Mouse (Mus musculus) liver, postnatal 0 days (tissue): ENCODE results near the gene Rb1. TPM values are rescaled to one million over a fixed set of nuclear protein-coding genes. Genes with fewer than 3 reads are reported as not detected.

Experiments used
- ATAC-seq: fragments of 200-750 bp; cut with Nextera tagmentation; 2 replicates; pipeline ENCODE4 v1.8.0; 2017; ENCODE audit warnings: mild to moderate bottlenecking, moderate library complexity
- DNase-seq: peaks from one replicate; pipeline ENCODE4 v3.0.0-alpha.2; 2016
- H3K27ac ChIP-seq: fragments of 300-500 bp; sonication (generic); 2 replicates; pipeline ENCODE4 v1.5.1; 2014; ENCODE audit warnings: antibody characterized with exemption, moderate library complexity, mild to moderate bottlenecking, low read depth
- H3K27me3 ChIP-seq: fragments of 300-500 bp; sonication (generic); 2 replicates; pipeline ENCODE4 v1.6.1; 2014; ENCODE audit warnings: low read length, control low read depth, mixed read lengths; ENCODE audit not compliant: insufficient read depth
- H3K36me3 ChIP-seq: fragments of 300-500 bp; sonication (generic); replicated peaks from 2 replicates; pipeline ENCODE4 v1.6.1; 2014; ENCODE audit warnings: mild to moderate bottlenecking, control low read depth, low read length, moderate library complexity, mixed read lengths; ENCODE audit not compliant: insufficient read depth
- H3K4me1 ChIP-seq: fragments of 300-500 bp; sonication (generic); 2 replicates; pipeline ENCODE4 v1.6.1; 2014; ENCODE audit warnings: antibody characterized with exemption, mild to moderate bottlenecking, control low read depth; ENCODE audit not compliant: insufficient read depth
- H3K4me2 ChIP-seq: fragments of 300-500 bp; sonication (generic); 2 replicates; pipeline ENCODE4 v1.6.1; 2014; ENCODE audit warnings: low read depth, mild to moderate bottlenecking, low read length, moderate library complexity, mixed read lengths
- H3K4me3 ChIP-seq: fragments of 300-500 bp; sonication (generic); 2 replicates; pipeline ENCODE4 v1.5.1; 2014; ENCODE audit warnings: low read depth, low read length
- H3K9ac ChIP-seq: fragments of 300-500 bp; sonication (generic); replicated peaks from 2 replicates; pipeline ENCODE4 v1.6.1; 2014; ENCODE audit warnings: mild to moderate bottlenecking, moderate library complexity
- H3K9me3 ChIP-seq: fragments of 300-500 bp; sonication (generic); 2 replicates; pipeline ENCODE4 v1.6.1; 2016; ENCODE audit warnings: mild to moderate bottlenecking, control low read depth, low read length, mixed read lengths
- CTCF ChIP-seq: sonication (generic); IDR thresholded peaks from 2 replicates; pipeline ENCODE4 v1.5.1; 2016; ENCODE audit warnings: antibody characterized with exemption, low read depth
- EP300 ChIP-seq: IDR thresholded peaks from 2 replicates; pipeline ENCODE4 v1.6.1; 2016; ENCODE audit warnings: antibody characterized with exemption, low read depth, mild to moderate bottlenecking
- WGBS: fragments of 180-500 bp; shearing (Covaris S2); extraction: QIAGEN DNeasy Blood & Tissue Kit; methylation state at CpG from one replicate; pipeline ENCODE4 v1.1.7; 2014; ENCODE audit not compliant: insufficient replicate concordance; 5-methylcytosine and 5-hydroxymethylcytosine counted together
- polyA plus RNA-seq: library from polyadenylated mRNA; unstranded; fragments of >200 nt; fragmentation: Nextera tagmentation; extraction: Ambion mirVana; gene quantifications from 2 replicates; pipeline ENCODE4 v1.2.1, GENCODE M21; 2015

The Rb1 gene
- polyA plus RNA-seq, 1 experiment from 2014 or later: 23.6 TPM

DNA sequence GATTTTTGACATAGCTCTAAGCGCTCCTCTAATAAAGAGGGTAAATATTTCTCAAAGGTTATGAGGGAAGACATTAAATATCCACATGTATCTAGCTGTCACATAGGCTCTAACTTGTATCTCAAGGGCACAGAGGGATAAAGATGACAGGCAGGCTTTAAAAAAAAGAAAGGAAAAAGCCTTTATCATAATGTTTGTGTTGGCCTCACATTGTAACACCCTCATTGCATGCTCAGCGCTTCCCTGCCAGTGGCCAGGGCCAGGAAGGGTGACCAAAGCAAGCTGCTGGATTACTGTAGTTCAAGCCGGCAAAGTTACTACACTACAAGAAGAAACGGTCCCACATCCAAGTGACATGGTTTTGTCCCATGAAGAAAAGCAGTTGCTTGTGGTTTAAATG is 5.8 kb upstream of the Rb1 start:
- DNase-seq (no peak), ATAC-seq (no peak)
- no peaks in the 10 kb centered on the region for H3K36me3 ChIP-seq
- H3K4me1 ChIP-seq: peaks cover 16% of the 10 kb centered on the region
- 79% methylated on average over 4 of the region's 4 CpGs for WGBS
- TF ChIP-seq CTCF (no peak), EP300 (no peak)
- H3K4me2 ChIP-seq: no peak overlapping the region
- H3K9me3 ChIP-seq: no peaks in the 10 kb centered on the region
- H3K27ac ChIP-seq: no peak overlapping the region
- no peaks in the 10 kb centered on the region for H3K27me3 ChIP-seq
- no peak overlapping the region for H3K4me3 ChIP-seq
- no peak overlapping the region for H3K9ac ChIP-seq

DNA sequence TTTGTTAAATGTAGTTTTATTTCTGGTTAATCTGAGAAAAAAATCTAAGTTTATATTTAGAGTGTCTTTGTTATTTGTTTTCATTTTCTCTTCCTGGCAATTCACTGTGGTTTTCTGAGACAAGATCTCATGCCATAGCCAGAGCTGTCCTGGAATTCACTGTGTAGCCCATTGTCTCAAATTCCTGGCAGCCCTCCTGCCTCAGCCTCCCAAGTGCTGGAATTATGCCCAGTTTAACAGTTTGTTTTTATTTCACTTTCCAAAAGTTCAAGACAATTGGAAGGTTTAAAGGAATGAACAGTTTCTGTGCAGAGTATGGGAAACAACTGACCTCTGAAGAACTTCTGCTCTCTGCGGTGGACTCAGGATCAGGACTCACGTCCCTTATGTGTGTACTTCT is 4.2 kb upstream of the Rb1 start:
- no peak overlapping the region for H3K4me3 ChIP-seq
- H3K27me3 ChIP-seq: no peaks in the 10 kb centered on the region
- peaks cover 14% of the 10 kb centered on the region for H3K4me1 ChIP-seq
- H3K4me2 ChIP-seq: no peak overlapping the region
- H3K36me3 ChIP-seq: no peaks in the 10 kb centered on the region
- H3K27ac ChIP-seq: no peak overlapping the region
- DNase-seq (no peak), ATAC-seq (no peak)
- H3K9ac ChIP-seq: no peak overlapping the region
- H3K9me3 ChIP-seq: no peaks in the 10 kb centered on the region
- TF ChIP-seq CTCF (no peak), EP300 (no peak)
- 77% methylated on average over 2 of the region's 2 CpGs for WGBS

GRCm38 (mm10) chr14:73326511-73326910 is 889 bp upstream of the Rb1 start:
- Histone ChIP-seq H3K36me3 (peaks cover 3% of the 10 kb centered on the region; the same call in 1 of the 2 replicates), H3K4me2 (peak overlapping the region; percentile 85), H3K4me3 (peak overlapping the region; percentile 91), H3K4me1 (peaks cover 20% of the 10 kb centered on the region), H3K9me3 (no peaks in the 10 kb centered on the region), H3K27ac (peak overlapping the region; percentile 98), H3K27me3 (no peaks in the 10 kb centered on the region), H3K9ac (peak overlapping the region; percentile 91)
- TF ChIP-seq EP300 (no peak), CTCF (no peak)
- 13% methylated on average over 8 of the region's 8 CpGs for WGBS
- no peak for DNase-seq
- ATAC-seq: no peak

DNA sequence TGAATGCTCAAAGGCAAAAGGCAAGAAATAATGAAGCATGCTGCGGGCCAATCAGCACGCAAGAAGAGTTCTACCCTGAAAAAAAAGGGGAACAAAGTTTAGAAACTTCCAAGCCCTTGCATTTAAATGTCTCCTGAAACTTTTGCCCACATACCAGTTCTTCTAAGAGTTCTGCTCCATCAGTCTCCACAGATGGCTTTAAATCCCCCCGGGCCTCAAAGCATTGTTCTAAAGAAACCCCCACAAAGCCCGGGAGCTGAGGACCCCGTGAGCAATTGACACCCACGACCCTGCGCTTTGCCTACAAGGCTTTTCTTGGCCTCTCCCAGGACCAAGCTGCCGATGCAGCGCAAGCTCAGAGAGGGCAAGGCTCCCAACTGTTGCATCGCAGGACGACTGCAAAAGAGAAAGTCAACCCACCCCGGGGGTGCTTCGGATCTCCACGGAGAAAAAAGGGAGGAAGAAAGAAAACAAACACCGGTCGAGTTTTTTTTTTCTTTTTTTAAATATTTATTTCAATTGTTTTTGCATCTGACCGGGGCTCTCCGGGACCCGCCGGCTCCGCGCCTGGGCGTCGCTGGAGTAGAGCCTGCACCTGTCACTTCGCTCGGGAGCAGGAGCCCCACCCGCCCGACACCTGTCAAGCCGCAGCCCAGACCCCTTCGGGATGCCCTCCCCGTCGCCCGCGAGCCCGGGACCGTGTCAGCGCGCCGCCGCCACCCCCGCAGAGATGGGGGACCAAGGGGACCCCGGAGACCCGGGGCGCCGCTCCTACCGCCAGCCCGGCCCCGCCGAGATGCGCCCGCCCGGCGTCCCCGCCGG is 777 bp downstream of the Rb1 start:
- under 1% methylated on average over 48 of the region's 55 CpGs for WGBS
- Histone ChIP-seq H3K9ac (peak overlapping the region; percentile 91), H3K4me2 (peak overlapping the region; percentile 85), H3K27me3 (no peaks in the 10 kb centered on the region), H3K36me3 (peaks cover 6% of the 10 kb centered on the region; the same call in 1 of the 2 replicates), H3K27ac (peak overlapping the region; percentile 98), H3K4me3 (peak overlapping the region; percentile 91), H3K4me1 (peaks cover 28% of the 10 kb centered on the region), H3K9me3 (no peaks in the 10 kb centered on the region)
- DNase-seq (peak; percentile 67), ATAC-seq (peak; percentile 18)
- TF ChIP-seq CTCF (no peak), EP300 (no peak)

- peaks cover 28% of the 10 kb centered on the region for H3K4me1 ChIP-seq
- H3K27me3 ChIP-seq: no peaks in the 10 kb centered on the region
- peak overlapping the region; percentile 91 for H3K9ac ChIP-seq
- peaks cover 6% of the 10 kb centered on the region; the same call in 1 of the 2 replicates for H3K36me3 ChIP-seq
- no peak for TF ChIP-seq CTCF
- no peak for TF ChIP-seq EP300
- WGBS: 76% methylated on average over 2 of the region's 2 CpGs
- no peaks in the 10 kb centered on the region for H3K9me3 ChIP-seq
- ATAC-seq (no peak), DNase-seq (no peak)
- peak overlapping the region; percentile 91 for H3K4me3 ChIP-seq
- 0 out of 2 replicates have a peak overlapping the region, but pooled peaks have one; percentile 60 for H3K27ac ChIP-seq
- H3K4me2 ChIP-seq: peak overlapping the region; percentile 85
Observed at GRCm38 (mm10) chr14:73323965-73324364, 1.7 kb downstream of the Rb1 start.

DNA sequence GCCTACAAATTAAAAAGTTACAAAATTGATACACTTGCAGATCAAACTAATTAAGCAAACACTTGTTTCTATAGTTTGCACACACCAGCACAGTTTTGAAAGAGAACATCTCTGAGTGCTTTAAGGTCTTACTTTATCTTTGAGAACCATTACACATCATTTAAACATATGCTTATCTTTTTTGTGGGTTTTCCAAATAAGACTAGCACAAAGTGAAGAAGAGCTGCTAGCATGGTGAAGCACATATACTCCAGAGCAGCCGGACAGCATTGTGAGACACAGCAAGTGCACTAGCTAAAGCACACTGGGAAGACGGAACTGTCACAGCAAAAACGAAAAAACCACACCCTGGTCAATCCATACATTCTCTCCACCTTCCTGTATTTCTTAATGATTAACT is 3.5 kb downstream of the Rb1 start:
- no peaks in the 10 kb centered on the region for H3K9me3 ChIP-seq
- H3K27ac ChIP-seq: peak overlapping the region; percentile 60
- WGBS: 43% methylated on average over 3 of the region's 3 CpGs
- H3K27me3 ChIP-seq: no peaks in the 10 kb centered on the region
- TF ChIP-seq CTCF (no peak), EP300 (peak; percentile 91)
- H3K36me3 ChIP-seq: peaks cover 6% of the 10 kb centered on the region; the same call in 1 of the 2 replicates
- peaks cover 27% of the 10 kb centered on the region for H3K4me1 ChIP-seq
- no peak overlapping the region for H3K9ac ChIP-seq
- ATAC-seq (peak; percentile 13), DNase-seq (no peak)
- H3K4me3 ChIP-seq: peak overlapping the region; percentile 91
- peak overlapping the region; percentile 85 for H3K4me2 ChIP-seq
